Mouse (Mus musculus) heart, embryonic 12.5 days (tissue): ENCODE measurements around the gene Cpm. TPM values are rescaled to one million over a fixed set of nuclear protein-coding genes. Genes with fewer than 3 reads are reported as not detected.

ENCODE experiments used
- ATAC-seq: fragments of 200-750 bp; cut with Nextera tagmentation; 2 replicates; pipeline ENCODE4 v1.8.0; 2017; ENCODE audit warnings: moderate TSS enrichment, moderate library complexity; ENCODE audit not compliant: insufficient number of reproducible peaks, low FRiP score
- H3K27ac ChIP-seq: fragments of 300-500 bp; sonication (generic); 2 replicates; pipeline ENCODE4 v1.5.1; 2016; ENCODE audit warnings: mild to moderate bottlenecking, moderate library complexity; ENCODE audit not compliant: poor library complexity, severe bottlenecking
- H3K27me3 ChIP-seq: fragments of 300-500 bp; sonication (generic); replicated peaks from 2 replicates; pipeline ENCODE4 v1.6.1; 2016; ENCODE audit warnings: mild to moderate bottlenecking, moderate library complexity
- H3K36me3 ChIP-seq: fragments of 300-500 bp; sonication (generic); 2 replicates; pipeline ENCODE4 v1.6.1; 2016; ENCODE audit warnings: mild to moderate bottlenecking, moderate library complexity
- H3K4me1 ChIP-seq: fragments of 300-500 bp; sonication (generic); replicated peaks from 2 replicates; pipeline ENCODE4 v1.6.1; 2016; ENCODE audit warnings: mild to moderate bottlenecking
- H3K4me2 ChIP-seq: fragments of 300-500 bp; sonication (generic); 2 replicates; pipeline ENCODE4 v1.6.1; 2016; ENCODE audit warnings: mild to moderate bottlenecking, moderate library complexity
- H3K4me3 ChIP-seq: fragments of 300-500 bp; sonication (generic); 2 replicates; pipeline ENCODE4 v1.5.1; 2016; ENCODE audit warnings: mild to moderate bottlenecking
- H3K9ac ChIP-seq: fragments of 300-500 bp; sonication (generic); 2 replicates; pipeline ENCODE4 v1.6.1; 2016; ENCODE audit warnings: mild to moderate bottlenecking, moderate library complexity
- H3K9me3 ChIP-seq: fragments of 300-500 bp; sonication (generic); replicated peaks from 2 replicates; pipeline ENCODE4 v1.6.1; 2016; ENCODE audit warnings: mild to moderate bottlenecking, moderate library complexity
- WGBS: fragments of 180-500 bp; shearing (Covaris S2); methylation state at CpG from one replicate; pipeline ENCODE4 v1.1.7; 2016; 5-methylcytosine and 5-hydroxymethylcytosine counted together
- polyA plus RNA-seq: library from polyadenylated mRNA; unstranded; fragments of >200 nt; fragmentation: Nextera tagmentation; extraction: Ambion mirVana; gene quantifications from 2 replicates; pipeline ENCODE4 v1.2.1, GENCODE M21; 2016

Cpm gene
- polyA plus RNA-seq, 1 experiment from 2014 or later, result 2.5 TPM

DNA sequence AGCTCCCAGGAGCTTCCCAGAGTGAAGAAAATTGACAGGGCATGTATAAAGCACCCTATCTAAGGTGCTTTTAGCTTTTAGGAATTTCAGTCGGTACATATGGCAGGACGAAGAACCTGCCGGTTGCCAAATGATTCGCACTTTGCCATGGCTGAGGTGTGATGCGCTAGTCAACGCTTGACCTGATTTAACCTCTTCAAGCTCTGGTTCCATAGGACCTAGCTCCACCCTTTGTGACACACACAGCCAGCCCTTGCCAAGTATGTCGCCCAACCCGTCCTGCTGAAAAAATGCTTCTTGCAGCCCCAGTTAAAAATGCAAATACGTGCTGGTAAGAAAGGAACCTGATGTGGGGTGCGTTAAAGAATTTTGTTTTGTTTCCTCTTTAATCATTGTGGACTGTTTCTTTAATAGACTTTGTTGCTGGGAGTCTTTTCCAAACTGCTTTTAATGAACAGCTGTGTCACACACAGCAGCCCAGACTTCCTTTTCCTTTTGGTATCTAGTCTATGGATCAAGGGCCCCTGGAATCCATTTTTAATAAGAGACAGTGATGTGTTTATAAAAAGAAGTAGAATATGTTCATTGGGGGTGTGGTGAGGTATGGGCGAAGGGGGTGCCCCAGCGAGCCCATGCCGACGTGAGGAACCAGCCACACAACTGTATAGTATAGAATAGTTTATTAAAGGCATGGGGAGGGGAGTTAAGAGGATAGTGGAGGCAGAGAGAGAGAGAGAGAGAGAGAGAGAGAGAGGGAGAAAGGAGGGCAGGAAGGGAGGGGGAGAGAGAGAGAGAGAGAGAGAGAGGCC lies 34.0 kb downstream of the Cpm start:
- WGBS, result 70% methylated on average over 14 of the region's 14 CpGs
- H3K27me3 ChIP-seq, result no peaks in the 10 kb centered on the region
- H3K9ac ChIP-seq, result no peak overlapping the region
- H3K4me1 ChIP-seq, result peaks cover 8% of the 10 kb centered on the region
- no peak overlapping the region for H3K27ac ChIP-seq
- H3K9me3 ChIP-seq, result no peaks in the 10 kb centered on the region
- ATAC-seq, result no peak
- H3K4me3 ChIP-seq, result peak overlapping the region; percentile 37; the same call in 1 of the 2 replicates
- no peaks in the 10 kb centered on the region for H3K36me3 ChIP-seq
- H3K4me2 ChIP-seq, result peak overlapping the region; percentile 66

DNA sequence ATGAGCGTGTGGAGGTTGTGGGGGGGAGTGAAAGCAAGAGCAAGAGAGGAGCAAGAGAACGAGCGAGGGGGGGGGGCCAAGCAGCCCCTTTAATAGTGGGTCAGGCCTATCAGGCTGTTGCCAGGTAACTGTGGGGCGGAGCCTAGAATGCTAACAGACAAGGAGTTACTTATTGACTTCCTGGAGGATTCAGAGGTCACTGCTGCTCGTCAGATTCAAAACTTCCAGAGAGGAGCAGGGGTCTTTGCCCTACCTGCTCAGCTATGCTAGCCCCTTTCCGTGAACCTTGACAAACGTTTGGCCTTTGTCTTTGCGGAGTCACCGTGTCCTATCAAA lies 34.5 kb downstream of the Cpm start:
- no peak for ATAC-seq
- Histone ChIP-seq H3K27ac (no peak overlapping the region), H3K4me3 (peak overlapping the region; percentile 37), H3K9me3 (no peaks in the 10 kb centered on the region), H3K9ac (0 out of 2 replicates have a peak overlapping the region, but pooled peaks have one; percentile 8), H3K4me1 (peaks cover 8% of the 10 kb centered on the region), H3K36me3 (no peaks in the 10 kb centered on the region), H3K4me2 (peak overlapping the region; percentile 66), H3K27me3 (no peaks in the 10 kb centered on the region)
- WGBS, result 20% methylated on average over 9 of the region's 9 CpGs

DNA sequence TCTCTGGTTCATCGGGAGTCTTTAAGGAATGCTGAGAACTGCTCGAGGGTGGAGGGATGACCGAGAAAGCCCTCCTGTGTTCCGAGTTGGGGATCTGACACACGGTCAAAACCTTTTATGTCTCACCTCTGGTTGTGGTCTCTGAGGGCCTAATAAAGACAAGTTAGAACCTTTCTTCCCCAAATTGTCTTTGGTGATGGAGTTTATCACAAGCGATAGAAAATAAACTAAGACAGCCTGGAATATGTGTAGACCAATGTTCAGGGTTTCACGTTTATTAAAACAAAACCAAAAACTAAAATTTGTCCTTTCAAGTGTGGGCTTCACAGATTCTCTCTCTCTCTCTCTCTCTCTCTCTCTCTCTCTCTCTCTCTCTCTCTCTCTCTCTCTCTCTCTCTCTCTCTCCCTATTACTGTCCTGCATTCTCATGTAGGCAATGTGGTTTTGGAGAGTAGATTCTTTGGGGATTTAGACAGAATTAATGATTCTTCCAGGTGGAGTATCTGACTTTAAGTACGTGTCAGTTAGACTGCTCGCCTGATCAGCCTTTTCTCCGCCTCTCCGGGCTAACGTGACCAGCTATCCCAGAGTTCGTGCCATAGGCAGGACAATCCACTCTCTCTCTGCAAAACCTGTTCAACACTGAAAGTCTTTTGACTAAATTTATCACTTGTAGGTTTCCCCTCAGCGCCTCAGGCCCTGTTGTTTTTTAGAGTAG lies 35.1 kb downstream of the Cpm start:
- Histone ChIP-seq H3K4me2 (peak overlapping the region; percentile 66), H3K27me3 (no peaks in the 10 kb centered on the region), H3K27ac (no peak overlapping the region), H3K4me3 (peak overlapping the region; percentile 37), H3K4me1 (peaks cover 8% of the 10 kb centered on the region), H3K9ac (0 out of 2 replicates have a peak overlapping the region, but pooled peaks have one; percentile 8), H3K9me3 (no peaks in the 10 kb centered on the region), H3K36me3 (no peaks in the 10 kb centered on the region)
- no peak for ATAC-seq
- WGBS, result 57% methylated on average over 14 of the region's 14 CpGs

DNA sequence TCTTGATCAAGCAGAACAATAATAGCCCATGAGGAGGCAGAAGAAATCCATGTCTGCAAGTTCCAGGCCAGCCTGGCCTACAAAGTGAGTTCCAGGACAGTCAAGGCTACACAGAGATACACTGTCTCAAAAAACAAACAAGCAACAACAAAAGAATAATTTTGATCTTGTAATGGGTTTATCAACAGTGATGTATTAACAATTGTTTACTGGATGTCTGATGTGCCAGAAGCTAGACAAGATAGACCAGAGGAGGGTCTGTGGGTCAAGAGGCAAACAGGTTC lies 35.6 kb downstream of the Cpm start:
- Histone ChIP-seq H3K27me3 (no peaks in the 10 kb centered on the region), H3K36me3 (no peaks in the 10 kb centered on the region), H3K4me1 (peaks cover 8% of the 10 kb centered on the region), H3K27ac (no peak overlapping the region), H3K4me2 (no peak overlapping the region), H3K9me3 (no peaks in the 10 kb centered on the region), H3K4me3 (no peak overlapping the region), H3K9ac (no peak overlapping the region)
- ATAC-seq, result no peak

DNA sequence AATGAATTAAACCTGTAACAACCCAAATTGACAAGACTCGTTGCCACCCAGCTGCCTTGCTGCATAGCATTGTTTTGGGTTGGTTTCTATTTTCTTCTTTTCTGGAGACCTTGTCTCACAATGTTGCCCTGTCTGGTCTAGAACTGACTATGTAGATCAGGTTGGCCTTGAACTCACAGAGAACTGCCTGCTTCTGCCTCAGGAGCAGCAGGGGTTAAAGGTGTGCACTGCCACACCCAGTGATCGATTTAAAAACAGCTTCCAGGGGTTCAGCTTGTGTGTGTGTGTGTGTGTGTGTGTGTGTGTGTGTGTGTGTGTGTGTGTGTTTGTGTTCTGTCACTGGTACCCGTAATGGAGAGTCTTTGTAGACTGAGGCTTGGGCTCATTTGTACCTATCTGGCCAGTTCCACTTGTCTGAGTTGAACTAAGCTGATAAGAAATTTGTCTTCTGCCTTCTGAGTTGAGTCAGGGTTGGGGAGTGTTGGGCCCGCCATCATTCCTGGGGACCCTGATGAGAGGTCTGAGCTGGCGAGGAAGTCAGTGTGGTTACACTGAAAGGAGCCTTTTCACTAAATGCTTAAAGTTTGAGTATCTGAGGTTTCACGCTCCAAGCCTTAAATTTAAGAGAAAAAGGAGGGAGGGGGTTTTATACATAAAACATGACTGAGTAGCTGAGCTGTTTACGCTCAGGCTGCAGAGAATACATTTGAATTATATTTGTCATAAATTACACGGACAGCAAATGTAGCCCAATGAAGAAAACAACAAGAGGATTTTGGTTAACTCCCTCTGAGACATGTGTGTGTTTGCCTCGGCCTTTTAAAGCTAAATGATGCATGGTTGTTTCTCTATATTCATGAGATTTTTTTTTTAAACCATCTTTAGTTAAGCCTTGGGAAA lies 36.3 kb downstream of the Cpm start:
- Histone ChIP-seq H3K4me1 (peaks cover 8% of the 10 kb centered on the region), H3K4me3 (no peak overlapping the region), H3K4me2 (no peak overlapping the region), H3K36me3 (no peaks in the 10 kb centered on the region), H3K27ac (no peak overlapping the region), H3K9me3 (no peaks in the 10 kb centered on the region), H3K9ac (no peak overlapping the region), H3K27me3 (no peaks in the 10 kb centered on the region)
- no peak for ATAC-seq
- WGBS, result 76% methylated on average over 9 of the region's 9 CpGs

DNA sequence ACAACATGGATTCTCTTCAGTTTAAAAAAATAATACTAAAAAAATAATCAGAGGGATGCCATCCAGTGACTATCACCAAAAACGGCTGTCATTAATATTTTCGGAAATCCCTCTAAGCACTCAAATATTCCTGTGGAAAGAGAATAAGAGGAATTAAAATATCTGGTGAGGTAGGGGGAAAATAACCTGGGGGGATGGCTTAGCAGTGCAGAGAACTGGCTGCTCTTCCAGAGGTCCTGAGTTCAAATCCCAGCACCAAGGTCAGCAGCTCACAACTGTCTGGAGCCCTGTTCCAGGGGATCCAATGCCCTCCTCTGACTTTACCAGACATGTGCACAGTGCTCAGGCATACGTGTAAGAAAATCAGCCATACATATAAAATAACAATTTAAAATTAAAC lies 37.1 kb downstream of the Cpm start:
- H3K4me1 ChIP-seq, result peaks cover 8% of the 10 kb centered on the region
- no peak overlapping the region for H3K9ac ChIP-seq
- H3K36me3 ChIP-seq, result no peaks in the 10 kb centered on the region
- H3K27ac ChIP-seq, result no peak overlapping the region
- no peak for ATAC-seq
- H3K9me3 ChIP-seq, result no peaks in the 10 kb centered on the region
- WGBS, result 88% methylated on average over 3 of the region's 3 CpGs
- no peaks in the 10 kb centered on the region for H3K27me3 ChIP-seq
- H3K4me2 ChIP-seq, result no peak overlapping the region
- no peak overlapping the region for H3K4me3 ChIP-seq

DNA sequence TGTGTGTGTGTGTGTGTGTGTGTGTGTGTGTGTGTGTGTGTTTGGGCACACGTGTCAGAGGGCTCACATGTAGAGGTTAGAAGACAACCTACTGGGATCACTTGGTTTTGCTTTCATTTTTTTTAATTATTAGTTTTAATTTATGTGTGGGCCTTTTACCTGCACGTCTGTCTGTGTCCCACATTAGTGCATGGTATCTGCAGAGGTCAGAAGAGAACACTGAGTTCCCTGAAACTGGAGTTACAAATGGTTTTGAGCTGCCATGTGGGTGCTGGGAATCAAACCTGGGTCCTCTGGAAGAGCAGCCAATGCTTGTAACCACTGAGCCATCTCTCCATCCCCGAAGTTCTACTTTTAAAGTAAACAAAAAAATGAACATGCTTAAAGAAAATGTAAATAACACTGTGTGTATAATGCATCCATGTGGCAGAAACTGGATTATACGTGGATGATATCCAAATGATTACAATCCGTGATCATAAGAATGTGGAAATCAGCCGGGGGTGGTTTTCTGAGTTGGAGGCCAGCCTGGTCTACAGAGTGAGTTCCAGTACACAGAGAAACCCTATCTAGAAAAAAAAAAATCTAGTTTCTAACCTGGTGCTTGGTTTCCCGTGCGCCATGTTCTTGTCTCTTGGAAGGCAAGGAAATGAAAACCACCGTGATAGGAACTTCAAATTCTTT lies 37.8 kb downstream of the Cpm start:
- Histone ChIP-seq H3K9ac (no peak overlapping the region), H3K9me3 (no peaks in the 10 kb centered on the region), H3K36me3 (no peaks in the 10 kb centered on the region), H3K4me3 (no peak overlapping the region), H3K4me1 (peaks cover 8% of the 10 kb centered on the region), H3K4me2 (no peak overlapping the region), H3K27ac (no peak overlapping the region), H3K27me3 (no peaks in the 10 kb centered on the region)
- WGBS, result 87% methylated on average over 9 of the region's 9 CpGs
- no peak for ATAC-seq

DNA sequence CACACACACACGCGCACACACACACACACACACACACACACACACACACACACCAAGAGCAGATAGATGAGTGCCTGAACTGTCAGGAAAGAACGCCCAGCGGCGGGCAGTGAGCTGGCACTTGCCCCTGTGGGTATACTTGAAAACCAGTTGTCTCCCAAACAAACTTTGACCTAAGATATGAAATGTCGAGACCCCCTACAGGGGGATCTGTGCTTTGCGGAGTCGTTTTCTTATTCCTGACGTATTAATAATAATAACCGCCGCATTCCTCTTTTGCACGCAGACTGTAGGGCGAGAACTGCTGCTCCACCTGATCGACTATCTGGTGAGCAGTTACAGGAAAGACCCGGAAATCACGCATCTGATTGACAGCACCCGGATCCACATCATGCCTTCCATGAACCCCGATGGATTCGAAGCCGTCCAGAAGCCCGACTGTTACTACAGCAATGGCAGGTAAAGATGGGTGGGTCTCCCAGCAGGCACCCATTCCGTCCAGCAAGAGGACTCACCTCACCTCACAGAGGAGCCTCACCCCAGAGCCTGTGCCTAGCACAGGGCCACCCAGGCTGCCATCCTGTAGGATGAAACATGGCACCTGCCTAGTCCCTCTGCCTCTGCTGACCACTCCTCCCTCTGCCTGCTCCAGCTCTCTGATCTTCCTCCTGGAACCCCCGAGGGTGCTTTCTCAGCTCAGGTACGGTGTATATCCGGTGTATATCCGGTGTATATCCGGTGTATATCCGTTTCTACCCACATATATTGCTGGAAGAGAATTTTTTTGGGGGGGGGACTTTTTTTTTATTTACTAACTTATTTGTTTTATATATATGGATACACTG lies 38.6 kb downstream of the Cpm start:
- H3K4me1 ChIP-seq, result peaks cover 8% of the 10 kb centered on the region
- H3K4me3 ChIP-seq, result no peak overlapping the region
- 88% methylated on average over 28 of the region's 28 CpGs for WGBS
- H3K9me3 ChIP-seq, result no peaks in the 10 kb centered on the region
- no peaks in the 10 kb centered on the region for H3K27me3 ChIP-seq
- no peak for ATAC-seq
- H3K36me3 ChIP-seq, result no peaks in the 10 kb centered on the region
- H3K4me2 ChIP-seq, result no peak overlapping the region
- H3K9ac ChIP-seq, result no peak overlapping the region
- no peak overlapping the region for H3K27ac ChIP-seq

DNA sequence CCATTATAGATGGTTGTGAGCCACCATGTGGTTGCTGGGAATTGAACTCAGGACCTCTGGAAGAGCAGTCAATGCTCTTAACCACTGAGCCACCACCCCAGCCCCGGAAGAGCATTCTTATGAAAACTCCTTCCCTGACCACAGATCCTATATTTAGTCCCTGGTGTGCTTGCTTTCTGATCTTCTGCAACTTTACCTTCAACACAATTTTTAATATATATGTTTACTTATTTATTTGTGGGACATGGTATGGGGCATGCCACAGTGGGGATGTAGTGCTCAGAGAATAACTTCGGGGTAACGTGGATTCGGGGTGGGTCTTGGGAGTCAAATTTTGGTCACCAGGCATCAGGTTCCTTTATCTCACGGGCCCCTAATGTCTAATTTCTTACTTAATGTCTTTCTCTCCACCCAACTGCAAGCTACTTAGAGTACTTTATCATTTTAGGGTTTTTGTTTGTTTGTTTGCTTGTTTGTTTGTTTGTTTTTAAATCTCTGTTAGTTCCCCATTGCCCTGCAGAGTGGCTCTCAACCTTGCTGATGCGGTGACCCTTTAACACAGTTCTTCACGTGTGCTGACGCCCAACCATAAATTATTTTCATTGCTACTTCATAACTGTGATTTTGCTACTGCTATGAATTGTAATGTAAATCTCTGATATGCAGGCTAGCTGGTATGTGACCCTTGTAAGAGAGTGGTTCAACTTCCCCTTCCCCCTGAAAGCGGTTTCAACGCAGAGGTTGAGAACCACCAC lies 39.4 kb downstream of the Cpm start:
- H3K4me3 ChIP-seq, result no peak overlapping the region
- no peaks in the 10 kb centered on the region for H3K36me3 ChIP-seq
- peaks cover 4% of the 10 kb centered on the region for H3K4me1 ChIP-seq
- WGBS, result 90% methylated on average over 10 of the region's 10 CpGs
- no peak overlapping the region for H3K9ac ChIP-seq
- no peak overlapping the region for H3K4me2 ChIP-seq
- no peak overlapping the region for H3K27ac ChIP-seq
- no peaks in the 10 kb centered on the region for H3K27me3 ChIP-seq
- no peak for ATAC-seq
- no peaks in the 10 kb centered on the region for H3K9me3 ChIP-seq
